Mouse (Mus musculus) kidney, adult 9 months (tissue): ENCODE measurements around the gene Slc8a3.

Source experiments
- DNase-seq: peaks from one replicate; pipeline ENCODE4 v3.0.0; 2022

Slc8a3 gene

DNA sequence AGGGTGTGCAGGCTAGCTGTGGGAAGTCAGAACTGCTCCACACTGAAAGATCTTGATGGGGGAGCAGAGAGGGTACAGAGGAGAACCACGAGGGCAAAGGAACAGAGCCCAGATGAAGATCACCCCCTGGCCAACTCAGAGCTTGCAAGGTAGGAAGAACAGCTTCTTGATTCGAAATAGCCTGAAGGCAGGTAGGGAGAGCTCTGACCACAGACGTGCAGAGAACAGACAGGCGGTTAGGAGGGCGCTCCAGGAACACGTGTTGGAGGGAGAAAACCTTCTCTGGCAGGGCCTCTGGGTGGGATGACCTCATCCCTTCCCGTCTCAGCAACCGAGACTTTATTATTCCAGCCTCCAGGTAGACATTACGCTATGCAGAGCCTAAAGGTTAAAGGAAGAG, 157.7 kb downstream of the Slc8a3 start:
- DNase-seq = no peak

DNA sequence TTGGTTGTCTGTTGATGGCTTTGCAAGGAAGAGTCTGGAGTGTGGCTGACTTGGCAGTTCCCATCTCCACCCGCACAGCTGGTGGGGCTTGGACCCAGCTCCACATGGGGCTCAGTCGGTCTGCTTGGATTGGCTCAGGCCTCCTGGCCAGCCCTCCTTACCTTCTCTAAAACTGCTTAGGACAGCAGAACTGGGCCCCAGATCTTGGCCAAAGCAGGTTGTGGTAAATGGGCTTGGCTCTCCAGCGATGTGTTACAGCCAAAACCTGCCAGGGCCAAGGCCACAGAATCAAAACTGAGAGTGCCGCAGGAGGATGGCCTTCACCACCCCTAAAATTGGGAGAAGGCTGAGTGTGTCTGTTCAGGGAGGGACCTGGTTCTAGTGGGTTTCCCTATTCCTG, 159.1 kb downstream of the Slc8a3 start:
- no peak for DNase-seq

DNA sequence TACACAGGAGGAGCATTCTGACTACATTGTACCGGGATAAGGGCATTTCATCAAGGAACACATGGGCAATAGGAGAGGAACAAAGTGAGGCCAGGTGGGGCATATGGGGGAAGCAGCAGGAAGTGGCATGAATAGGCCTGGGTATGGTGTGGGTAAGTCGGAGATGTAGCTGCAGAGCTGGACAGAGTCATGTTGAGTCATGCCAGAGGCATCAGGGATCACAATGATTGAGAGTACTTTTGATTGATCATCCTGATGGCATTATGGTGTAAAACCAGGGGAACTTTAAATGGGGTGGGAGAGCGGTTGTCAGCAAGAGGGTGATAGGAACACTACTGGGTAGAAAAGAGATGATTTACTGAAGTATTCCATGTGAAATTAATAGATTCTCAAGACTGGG, 160.0 kb downstream of the Slc8a3 start:
- no peak for DNase-seq

DNA sequence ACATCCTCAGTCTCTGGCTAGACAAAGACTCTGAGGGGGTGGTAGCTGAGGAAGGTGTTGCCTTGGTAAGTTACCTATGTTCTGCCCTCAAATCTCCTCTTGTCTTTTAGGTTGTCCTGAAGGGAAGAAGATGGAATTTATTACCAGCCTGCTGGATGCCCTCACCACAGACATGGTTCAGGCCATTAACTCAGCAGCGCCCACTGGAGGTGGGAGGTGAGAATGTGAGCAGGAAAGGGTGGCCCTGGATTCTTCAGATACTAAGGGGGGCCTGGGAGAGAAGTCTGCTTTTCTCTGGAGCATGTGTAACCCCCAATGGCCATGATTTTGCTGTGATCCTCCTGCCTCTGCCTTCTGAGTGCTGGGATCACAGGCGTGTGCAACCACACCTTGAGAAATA, 162.9 kb downstream of the Slc8a3 start:
- no peak for DNase-seq

DNA sequence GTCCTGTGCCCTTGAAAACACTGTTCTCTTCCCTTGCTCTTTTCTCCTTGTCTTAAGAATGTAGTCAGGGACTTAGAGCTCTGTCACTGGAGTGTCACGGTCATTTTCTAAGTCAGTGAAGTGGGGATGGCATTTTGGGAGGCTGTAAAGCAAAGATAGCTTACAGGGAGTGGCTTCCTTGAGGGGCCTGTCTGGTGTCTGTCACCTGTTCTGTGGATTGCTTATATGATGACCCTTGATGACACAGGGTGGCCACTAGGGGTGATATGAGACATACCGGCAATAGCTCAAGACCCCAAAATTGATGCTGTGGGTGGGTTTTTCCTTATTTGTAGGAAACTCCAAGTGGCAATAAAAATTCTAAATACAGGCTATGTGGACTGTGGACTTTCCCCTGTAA, 164.5 kb downstream of the Slc8a3 start:
- no peak for DNase-seq

DNA sequence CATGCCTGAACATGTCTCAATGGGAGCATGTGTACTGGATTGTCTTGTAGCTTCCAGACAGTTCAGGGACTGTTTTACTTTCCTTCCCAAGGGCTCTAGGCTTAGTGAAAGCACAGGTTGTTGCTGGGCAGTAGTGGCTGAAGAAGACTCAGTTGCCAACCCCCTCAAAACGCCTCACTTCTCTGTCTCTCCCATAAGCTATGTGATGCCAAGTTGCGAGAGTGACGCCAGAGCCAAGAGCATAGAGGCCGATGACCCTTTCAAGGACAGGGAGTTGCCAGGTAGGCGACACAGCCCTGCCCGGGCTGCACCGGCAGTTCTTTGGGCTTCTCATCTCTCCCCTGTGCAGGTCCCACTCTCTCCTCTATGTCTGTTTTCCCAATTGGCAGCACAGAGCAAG, 164.9 kb downstream of the Slc8a3 start:
- no peak for DNase-seq

DNA sequence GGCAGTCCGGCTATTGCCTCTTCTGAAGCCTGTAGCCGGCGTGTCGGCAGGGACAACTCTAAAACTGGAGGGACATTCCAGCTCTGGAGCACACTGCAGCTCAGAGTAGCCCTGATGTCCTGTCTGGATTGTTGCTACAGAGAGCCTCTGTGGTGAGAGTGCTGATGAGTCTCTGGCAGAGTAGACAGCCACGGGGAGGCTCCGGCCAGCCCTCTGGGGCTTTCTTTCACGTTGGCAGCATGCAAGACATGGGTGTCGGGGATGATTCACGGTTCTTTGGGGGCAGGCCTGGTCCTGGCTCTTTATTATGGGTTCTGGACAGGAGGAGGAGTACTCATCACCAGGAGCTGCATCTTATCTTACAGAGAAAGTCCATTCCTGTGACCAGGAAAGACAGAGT, 165.8 kb downstream of the Slc8a3 start:
- DNase-seq = no peak

DNA sequence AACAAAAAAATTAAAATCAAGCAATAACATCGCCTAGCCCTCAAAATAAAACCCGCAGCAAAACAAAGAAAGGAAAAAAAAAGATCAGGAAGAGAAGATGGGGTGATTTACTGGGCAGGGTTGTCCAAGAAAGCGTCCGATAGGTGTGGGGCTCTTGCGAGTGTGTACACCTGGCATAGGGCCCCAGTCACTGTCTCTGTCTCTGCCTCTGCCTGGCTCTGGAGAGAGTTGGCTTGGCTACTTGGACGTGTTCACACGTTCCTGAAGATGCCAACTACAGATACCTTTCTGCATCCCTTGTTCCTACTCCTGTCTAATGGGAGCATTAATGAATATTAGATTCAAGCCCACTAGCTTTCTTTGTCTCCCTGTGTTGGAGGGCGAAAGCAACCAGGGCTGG, 166.4 kb downstream of the Slc8a3 start:
- DNase-seq = no peak

DNA sequence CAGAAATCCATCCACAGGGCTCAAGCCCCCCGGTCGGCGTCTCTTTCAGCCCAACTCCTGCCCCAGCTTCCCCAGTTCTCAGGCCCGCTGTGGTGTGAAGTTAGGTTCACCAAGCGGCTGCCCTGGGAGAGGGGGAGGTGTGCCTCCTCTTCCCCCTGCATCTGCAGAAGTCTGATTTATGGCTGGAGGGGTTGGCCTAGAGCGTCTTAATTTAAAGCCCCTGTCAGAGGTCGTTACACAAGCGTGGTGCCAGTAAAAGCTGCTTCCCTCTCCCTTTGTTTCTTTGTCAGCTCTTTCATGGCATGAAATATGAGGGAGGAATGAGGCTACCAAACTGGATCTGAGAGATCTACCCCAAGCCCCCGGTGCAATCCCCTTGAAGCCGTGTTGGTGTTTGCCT, 166.9 kb downstream of the Slc8a3 start:
- DNase-seq = no peak

DNA sequence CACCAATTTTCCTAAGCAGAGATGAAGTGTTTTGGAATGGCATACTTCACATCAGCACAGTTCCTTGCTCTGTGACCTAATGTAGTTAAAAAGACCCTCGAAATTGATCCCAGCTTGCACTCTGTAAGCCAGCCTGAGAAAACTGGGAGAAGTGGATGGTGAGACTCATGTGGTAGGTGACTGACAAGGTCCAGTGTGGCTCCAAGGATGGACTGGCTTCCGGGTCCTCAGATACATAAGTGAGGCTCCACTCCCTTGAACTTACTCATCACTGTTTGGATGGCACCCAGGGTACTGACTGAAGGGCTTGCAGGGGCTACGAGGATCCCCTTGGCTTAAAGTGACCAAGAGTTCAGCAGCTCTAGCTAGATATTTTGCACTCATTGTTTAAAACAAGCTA, 169.4 kb downstream of the Slc8a3 start:
- DNase-seq = no peak

DNA sequence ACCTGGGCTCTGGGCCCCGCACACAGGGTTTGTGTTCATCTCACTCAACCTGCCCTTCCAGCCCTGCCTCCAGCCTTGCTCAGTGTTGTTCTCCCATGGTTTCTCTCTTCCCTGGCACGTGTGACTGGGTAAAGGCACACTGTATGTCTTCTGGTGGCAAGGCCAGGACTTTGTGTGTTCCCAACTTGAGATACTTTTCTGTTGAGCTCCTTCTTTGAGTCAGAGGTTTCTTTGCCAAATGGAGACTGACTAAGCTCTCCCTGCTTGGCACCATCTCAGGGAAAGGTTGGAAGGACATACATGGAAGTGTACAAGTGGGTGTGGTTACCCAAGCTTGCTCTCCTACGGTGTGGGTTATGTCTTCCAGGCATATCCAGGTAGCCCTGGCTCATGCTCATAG, 169.8 kb downstream of the Slc8a3 start:
- DNase-seq = no peak

DNA sequence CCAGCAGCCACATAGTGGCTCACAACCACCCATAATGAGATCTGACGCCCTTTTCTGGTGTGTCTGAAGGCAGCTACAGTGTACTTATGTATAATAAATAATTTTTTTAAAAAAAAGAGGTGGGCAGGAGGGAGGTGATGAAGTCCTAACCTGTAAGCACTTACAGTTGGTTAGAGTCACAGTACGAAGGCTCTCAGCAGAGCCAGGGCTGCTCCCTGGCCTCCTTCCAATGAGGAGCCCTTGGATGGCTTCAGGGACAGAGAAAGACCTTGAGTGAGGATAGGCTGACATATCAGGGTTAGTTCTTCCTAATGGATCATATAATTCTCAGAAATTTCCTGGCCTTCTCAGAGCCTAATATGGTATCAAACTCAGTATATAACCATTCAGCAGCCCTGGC, 171.7 kb downstream of the Slc8a3 start:
- DNase-seq = no peak

DNA sequence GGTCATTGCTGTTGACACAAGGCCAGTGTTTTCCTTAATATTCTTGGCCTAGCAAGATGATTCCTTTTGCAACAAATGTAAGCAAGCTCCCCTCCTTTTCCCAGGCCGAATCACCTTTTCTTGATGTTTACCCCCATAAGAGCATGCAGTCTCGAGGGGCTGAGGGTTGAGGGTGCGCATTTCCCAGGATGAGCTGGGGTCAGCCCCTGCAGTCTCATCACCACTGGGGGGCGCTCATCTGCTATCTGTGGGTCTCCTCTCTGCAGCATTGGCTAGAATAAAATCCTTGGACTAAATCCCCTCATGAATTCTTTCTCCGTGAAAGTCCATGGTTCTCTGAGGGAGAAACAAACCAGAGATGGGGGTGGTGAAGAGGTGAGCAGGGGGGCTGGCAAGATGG, 172.1 kb downstream of the Slc8a3 start:
- no peak for DNase-seq

DNA sequence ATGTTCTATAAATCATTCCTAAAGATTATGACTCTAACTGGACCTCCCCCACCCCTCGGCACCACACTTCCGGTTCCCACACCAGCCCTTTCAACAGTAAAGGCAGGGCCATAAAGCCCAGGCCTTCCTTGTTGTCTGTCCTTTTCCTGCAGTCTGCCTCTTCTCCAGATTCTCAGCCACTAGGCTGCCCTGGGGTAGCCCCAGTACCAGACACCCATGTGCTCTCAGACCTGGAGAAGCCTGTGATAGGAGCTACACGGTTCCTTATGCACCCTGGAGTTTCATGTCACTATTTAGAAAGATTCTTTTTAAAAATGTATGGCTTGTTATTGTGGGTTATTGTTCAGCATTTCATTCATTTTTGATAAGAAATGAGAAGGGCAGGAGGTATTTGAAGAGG, 172.6 kb downstream of the Slc8a3 start:
- no peak for DNase-seq

DNA sequence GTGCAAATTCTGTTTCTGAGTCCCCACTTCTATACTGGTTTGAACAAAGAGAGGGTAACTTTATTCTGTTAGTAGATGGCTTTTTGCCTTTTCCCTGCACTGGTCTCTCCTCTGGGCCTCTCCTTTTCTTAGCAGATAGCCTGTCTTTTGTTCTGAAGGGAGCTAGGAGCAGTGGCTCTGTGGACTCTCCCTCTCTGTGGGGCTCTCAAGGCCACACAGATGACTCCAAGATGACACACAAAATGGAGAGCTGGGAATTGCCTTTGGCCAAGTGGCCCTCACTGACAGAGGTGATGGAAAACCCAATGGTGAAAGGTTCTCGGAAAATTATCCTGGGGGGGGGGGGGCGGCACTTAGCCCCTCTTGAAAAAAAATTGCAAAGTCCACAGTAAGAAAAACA, 173.0 kb downstream of the Slc8a3 start:
- no peak for DNase-seq

DNA sequence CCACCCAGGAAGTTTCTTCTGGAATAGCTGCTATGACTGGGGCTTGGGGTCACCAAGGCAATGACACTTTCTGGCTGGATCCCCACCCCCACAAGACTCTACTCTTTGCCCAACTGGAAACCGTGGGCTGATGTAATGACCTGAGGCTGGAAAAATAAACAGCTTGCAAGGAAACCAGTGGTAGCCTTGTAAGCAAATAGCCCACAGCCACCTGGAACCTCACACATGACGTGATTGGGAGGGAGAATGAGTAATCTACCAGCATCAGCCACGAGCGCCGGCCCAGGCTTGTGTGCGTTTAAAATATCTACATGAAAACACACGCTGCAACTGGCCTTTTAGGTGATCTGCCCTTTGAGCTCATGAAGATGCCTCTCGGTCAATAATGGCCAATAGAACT, 176.1 kb downstream of the Slc8a3 start:
- no peak for DNase-seq

DNA sequence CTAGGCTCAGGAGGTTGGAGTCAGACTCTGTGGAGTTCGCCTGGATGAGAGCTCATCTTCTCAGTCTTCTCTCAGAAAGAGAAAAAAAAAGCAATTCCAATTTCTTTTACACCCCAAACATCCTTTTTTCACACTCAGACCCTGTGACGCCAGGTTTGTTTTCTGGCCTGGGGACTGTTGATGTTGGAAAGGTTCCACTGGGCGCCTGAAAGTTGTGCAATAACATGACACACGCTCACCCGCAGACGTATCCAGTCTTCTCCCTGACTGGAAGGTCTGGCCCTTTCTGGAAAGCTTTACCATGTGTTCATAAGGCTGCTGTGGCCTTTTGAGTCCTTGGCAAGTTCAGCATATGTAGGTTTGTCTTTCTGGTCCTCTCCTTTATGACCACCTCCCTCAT, 177.3 kb downstream of the Slc8a3 start:
- no peak for DNase-seq

DNA sequence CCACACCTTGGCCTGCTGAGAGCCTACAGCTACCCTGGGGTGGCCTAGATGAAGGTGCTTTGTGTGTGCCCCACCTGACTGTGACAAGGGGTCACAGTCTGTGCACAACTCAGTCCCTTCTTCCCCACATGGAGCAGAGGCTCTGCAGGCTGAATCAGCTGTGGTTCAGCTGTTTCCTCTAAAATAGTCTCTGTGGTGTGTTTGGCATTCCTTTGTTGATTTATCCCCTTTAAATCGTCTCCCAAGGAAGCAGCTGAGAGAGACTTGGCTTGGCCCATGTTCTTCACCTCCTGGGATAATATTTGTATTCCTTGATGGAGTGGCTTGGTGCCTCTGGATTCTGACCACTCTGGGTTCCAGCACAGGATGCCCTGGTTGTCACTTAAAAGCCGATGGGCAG, 180.9 kb downstream of the Slc8a3 start:
- DNase-seq = no peak

DNA sequence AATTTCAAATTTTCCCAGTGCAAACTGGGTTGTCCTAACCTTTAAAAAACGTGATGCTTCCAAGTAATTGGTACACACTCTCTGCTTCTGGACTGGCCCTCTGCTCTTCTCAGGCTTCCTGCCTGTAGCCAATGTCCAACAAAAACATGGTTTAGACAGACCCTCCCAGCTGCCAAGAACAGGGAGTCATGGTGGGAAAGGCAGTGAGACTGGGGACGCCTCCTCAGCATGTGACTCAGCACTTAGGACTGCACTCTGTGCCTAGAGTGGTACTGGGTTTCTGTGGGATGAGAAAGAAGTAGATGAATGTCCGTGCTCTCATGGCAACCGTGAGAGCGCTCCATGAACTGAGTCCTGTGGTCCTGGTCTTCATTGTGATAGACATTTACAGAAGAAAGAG, 182.1 kb downstream of the Slc8a3 start:
- DNase-seq = no peak

DNA sequence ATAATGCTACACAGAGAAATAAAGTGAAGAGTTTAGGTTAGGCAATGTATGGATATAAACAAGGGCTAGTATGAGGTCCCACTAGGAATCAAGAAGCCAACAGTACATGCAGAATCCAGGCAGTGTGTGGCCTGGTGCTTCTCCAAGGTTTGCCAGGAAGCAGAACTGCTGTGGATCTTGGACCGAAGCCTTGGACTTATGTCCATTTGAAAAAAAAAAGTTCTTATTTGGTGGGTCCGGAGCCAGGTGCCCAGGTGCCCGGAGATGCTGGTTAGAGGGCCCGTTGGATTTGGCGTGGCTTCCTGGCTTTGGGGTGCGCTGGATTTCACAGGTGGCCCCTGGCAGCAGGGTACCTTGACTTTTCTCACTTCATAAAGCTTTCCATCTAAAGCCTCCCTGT, 185.0 kb downstream of the Slc8a3 start:
- DNase-seq = no peak
